Mouse (Mus musculus): ENCODE measurements at regions not wholly inside any gene's neighbourhood (a gene's known extent, or its start where the extent isn't known, plus 50 kb on each side); places are given as distances from the start of the nearest gene placed in this dataset.

- no peak for TF ChIP-seq CTCF (IDR thresholded peaks at IDR 0.05)
- no peak for TF ChIP-seq EP300 (IDR thresholded peaks at IDR 0.05)
These were observed 508.0 kb downstream of the Cypt12 start for GRCm38 (mm10) chr3:18456033-18456690.
